Mouse (Mus musculus) adipose tissue, adult 10 weeks (tissue): ENCODE results near the gene Olfr1419. TPM values are rescaled to one million over a fixed set of nuclear protein-coding genes. Genes with fewer than 3 reads are reported as not detected.

Experiments
- polyA plus RNA-seq: library from polyadenylated mRNA; stranded (reverse); fragments of 350-450 nt; fragmentation: Illumina TruSeq; extraction: RNeasy Lipid Tissue Mini Kit (QIAGEN cat#74804); gene quantifications from one replicate; pipeline ENCODE4 v1.2.3, GENCODE M21; 2014; ENCODE audit warnings: low read depth, low replicate concordance

Olfr1419 gene
- polyA plus RNA-seq = not detected

DNA sequence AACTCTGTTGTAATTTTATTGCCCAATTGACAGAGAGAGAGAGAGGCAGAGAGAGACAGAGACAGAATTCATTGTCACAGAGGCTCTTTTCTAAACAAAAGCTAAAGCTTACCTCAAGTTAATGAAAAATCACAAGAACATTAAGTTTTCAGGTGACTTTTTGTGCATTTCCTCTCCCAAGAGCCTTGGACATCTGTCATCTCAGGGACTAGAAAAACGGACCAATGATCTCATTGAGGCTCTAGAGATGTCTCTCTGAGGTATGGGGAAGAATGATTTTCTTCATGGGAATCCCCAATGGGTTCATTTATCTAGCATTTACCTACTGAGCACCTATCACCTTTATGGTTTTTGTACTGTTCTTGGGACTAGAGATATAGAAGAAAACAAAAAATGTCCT, at the start of gene Olfr1419:
TSS of gene Olfr1419 (minus strand) at position 101 of the 400 bp plus-strand sequence.

GRCm38 (mm10) chr19:11912037-11912532, 37.2 kb upstream of the Olfr1419 start, which contains the start of gene Patl1:
TSS of gene Patl1 (plus strand) at chr19:11912399.

GRCm38 (mm10) chr19:11886265-11886664, 11.4 kb upstream of the Olfr1419 start, which contains the start of gene Olfr1420:
TSS of gene Olfr1420 (plus strand) at chr19:11886565.

GRCm38 (mm10) chr19:11860966-11861365, 13.9 kb downstream of the Olfr1419 start, which contains the start of gene Olfr1418:
TSS of gene Olfr1418 (minus strand) at chr19:11861066.

DNA sequence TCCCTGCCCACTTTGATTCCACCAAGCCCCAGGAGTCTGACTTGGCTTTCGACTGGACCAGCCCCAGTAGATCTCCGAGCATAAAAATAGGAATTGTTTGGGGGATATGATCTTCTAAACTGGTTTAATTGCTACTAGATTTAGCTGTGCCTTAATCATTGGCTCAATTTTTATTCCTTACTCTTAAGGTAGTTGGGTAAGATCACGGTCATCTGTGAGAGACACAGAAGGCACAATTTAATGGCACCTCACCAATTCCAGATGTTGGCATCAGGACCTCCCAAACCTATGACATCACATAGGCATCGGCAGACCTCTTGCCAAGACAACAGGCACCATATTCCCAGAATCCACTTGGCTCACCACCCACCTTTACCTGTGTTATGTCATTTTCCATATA, 35.8 kb downstream of the Olfr1419 start, which contains the start of gene Olfr1417:
TSS of gene Olfr1417 (minus strand) at position 101 of the 400 bp plus-strand sequence.

DNA sequence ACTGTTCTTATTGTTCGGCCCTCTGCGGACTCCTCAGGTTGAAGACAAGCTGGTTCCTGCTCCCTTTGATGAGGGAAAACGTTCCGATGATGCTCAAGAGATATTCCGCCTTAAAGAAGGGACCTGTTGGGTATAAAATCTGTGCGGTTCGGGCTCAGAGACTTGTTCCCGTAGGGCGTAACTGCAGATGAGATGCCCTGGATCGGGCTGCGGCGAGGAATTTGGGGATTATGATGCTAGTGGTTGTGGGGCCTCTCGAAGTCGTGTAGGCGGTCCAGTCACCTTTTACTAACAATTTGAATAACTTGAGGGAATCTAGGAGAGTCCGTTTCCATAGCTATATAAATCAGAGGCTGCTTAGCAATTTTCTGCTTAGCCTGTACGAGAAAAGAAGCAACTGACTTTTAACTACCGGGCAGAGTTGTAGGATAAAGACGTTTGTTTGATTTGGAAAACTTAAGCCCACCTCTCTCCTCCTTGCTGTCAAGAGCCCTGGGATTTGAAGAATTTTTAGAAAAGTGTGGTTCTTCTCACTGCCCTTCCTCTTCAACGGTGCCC, 55.7 kb downstream of the Olfr1419 start, which contains the start of gene Stx3:
TSS of gene Stx3 (minus strand) at position 261 of the 558 bp plus-strand sequence.

Other genes starting within 250 kb of the Olfr1419 start
- gene Ms4a3, start 234.3 kb downstream of the Olfr1419 start, polyA plus RNA-seq = not detected
- not detected for gene Oosp2, start 214.5 kb downstream of the Olfr1419 start, polyA plus RNA-seq
- gene Oosp1, start 184.0 kb downstream of the Olfr1419 start, polyA plus RNA-seq = not detected
- not detected for gene Oosp3, start 178.1 kb downstream of the Olfr1419 start, polyA plus RNA-seq
- gene Gif, start 127.6 kb downstream of the Olfr1419 start, polyA plus RNA-seq = not detected
- gene Mrpl16, start 104.7 kb downstream of the Olfr1419 start, polyA plus RNA-seq = 31.4 TPM
- 22.8 TPM for gene Stx3, start 55.7 kb downstream of the Olfr1419 start, polyA plus RNA-seq
- not detected for gene Olfr1417, start 35.9 kb downstream of the Olfr1419 start, polyA plus RNA-seq
- gene Olfr1418, start 14.0 kb downstream of the Olfr1419 start, polyA plus RNA-seq = not detected
- not detected for gene Olfr1420, start 11.5 kb upstream of the Olfr1419 start, polyA plus RNA-seq
- gene Patl1, start 37.3 kb upstream of the Olfr1419 start, polyA plus RNA-seq = 13.5 TPM
- 46.9 TPM for gene Osbp, start 90.8 kb upstream of the Olfr1419 start, polyA plus RNA-seq
- gene Olfr1423, start 166.2 kb upstream of the Olfr1419 start, polyA plus RNA-seq = not detected
- gene Olfr1424, start 187.6 kb upstream of the Olfr1419 start, polyA plus RNA-seq = not detected
- not detected for gene Olfr1425, start 202.6 kb upstream of the Olfr1419 start, polyA plus RNA-seq
- not detected for gene Olfr1426, start 216.9 kb upstream of the Olfr1419 start, polyA plus RNA-seq
- gene Olfr1427, start 228.2 kb upstream of the Olfr1419 start, polyA plus RNA-seq = not detected
- gene Olfr1428, start 240.8 kb upstream of the Olfr1419 start, polyA plus RNA-seq = not detected
- not detected for gene Olfr76, start 248.1 kb upstream of the Olfr1419 start, polyA plus RNA-seq